Mouse (Mus musculus) stomach, postnatal 0 days (tissue): ENCODE measurements around the gene Tgfb2. TPM values are rescaled to one million over a fixed set of nuclear protein-coding genes. Genes with fewer than 3 reads are reported as not detected.

Experiments
- ATAC-seq: fragments of 200-750 bp; cut with Nextera tagmentation; 2 replicates; pipeline ENCODE4 v1.8.0; 2017; ENCODE audit not compliant: low FRiP score, low TSS enrichment
- DNase-seq: peaks from one replicate; pipeline ENCODE4 v3.0.0-alpha.2; 2016; ENCODE audit warnings: low spot score
- H3K27ac ChIP-seq: fragments of 300-500 bp; sonication (generic); replicated peaks from 2 replicates; pipeline ENCODE4 v1.5.1; 2014; ENCODE audit warnings: mild to moderate bottlenecking, control low read depth
- H3K27me3 ChIP-seq: fragments of 300-500 bp; sonication (generic); 2 replicates; pipeline ENCODE4 v1.6.1; 2014; ENCODE audit warnings: low read length; ENCODE audit not compliant: control insufficient read depth, insufficient read depth
- H3K36me3 ChIP-seq: fragments of 300-500 bp; sonication (generic); 2 replicates; pipeline ENCODE4 v1.6.1; 2014; ENCODE audit warnings: low read length, mixed read lengths; ENCODE audit not compliant: control insufficient read depth, insufficient read depth
- H3K4me1 ChIP-seq: fragments of 300-500 bp; sonication (generic); replicated peaks from 2 replicates; pipeline ENCODE4 v1.6.1; 2014; ENCODE audit warnings: antibody characterized with exemption; ENCODE audit not compliant: control insufficient read depth, insufficient read depth
- H3K4me2 ChIP-seq: fragments of 300-500 bp; sonication (generic); replicated peaks from 2 replicates; pipeline ENCODE4 v1.6.1; 2014; ENCODE audit warnings: low read depth, mild to moderate bottlenecking, control low read depth, moderate library complexity
- H3K4me3 ChIP-seq: fragments of 300-500 bp; sonication (generic); 2 replicates; pipeline ENCODE4 v1.5.1; 2014; ENCODE audit warnings: low read depth, low read length, control low read depth
- H3K9ac ChIP-seq: fragments of 300-500 bp; sonication (generic); 2 replicates; pipeline ENCODE4 v1.6.1; 2014; ENCODE audit warnings: mild to moderate bottlenecking, low read length, control low read depth, mixed read lengths
- H3K9me3 ChIP-seq: fragments of 300-500 bp; sonication (generic); 2 replicates; pipeline ENCODE4 v1.6.1; 2016; ENCODE audit warnings: low read length; ENCODE audit not compliant: control insufficient read depth
- CTCF ChIP-seq: IDR thresholded peaks from 2 replicates; pipeline ENCODE4 v1.5.1; 2016; ENCODE audit warnings: antibody characterized with exemption, low read depth, mild to moderate bottlenecking, moderate library complexity
- EP300 ChIP-seq: optimal IDR thresholded peaks from 2 replicates; pipeline ENCODE3; 2016; ENCODE audit warnings: antibody characterized with exemption
- WGBS: fragments of 180-500 bp; shearing (Covaris S2); extraction: QIAGEN DNeasy Blood & Tissue Kit; methylation state at CpG from one replicate; pipeline ENCODE4 v1.1.7; 2014; 5-methylcytosine and 5-hydroxymethylcytosine counted together
- polyA plus RNA-seq: library from polyadenylated mRNA; unstranded; fragments of >200 nt; fragmentation: Nextera tagmentation; extraction: Ambion mirVana; gene quantifications from 2 replicates; pipeline ENCODE4 v1.2.1, GENCODE M21; 2015

Tgfb2 gene
- polyA plus RNA-seq, 1 experiment from 2014 or later = 10.3 TPM

DNA sequence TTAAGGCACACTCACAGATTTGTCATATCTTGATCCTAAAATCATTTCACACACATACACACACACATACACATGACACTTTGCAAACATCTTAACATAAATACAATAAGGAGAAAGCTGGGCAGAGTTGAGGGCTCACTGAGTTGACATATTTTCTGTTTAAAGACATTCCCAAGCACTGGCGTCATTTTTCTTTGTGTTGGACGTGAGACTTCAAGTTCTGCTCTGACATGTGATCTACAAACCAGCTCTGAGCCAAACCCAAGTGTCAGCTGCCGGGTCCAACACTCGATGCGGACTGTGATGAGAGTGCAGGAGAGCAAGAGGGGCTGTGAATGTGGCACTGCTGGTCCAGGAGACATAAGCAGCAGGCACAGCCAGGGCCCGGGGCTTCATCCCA, 123.7 kb downstream of the Tgfb2 start:
- Histone ChIP-seq H3K4me1 (no peaks in the 10 kb centered on the region; the same call in 1 of the 2 replicates), H3K9ac (no peak overlapping the region), H3K36me3 (no peaks in the 10 kb centered on the region), H3K27me3 (no peaks in the 10 kb centered on the region), H3K27ac (no peak overlapping the region), H3K4me3 (no peak overlapping the region), H3K4me2 (no peak overlapping the region), H3K9me3 (no peaks in the 10 kb centered on the region)
- DNase-seq (no peak), ATAC-seq (no peak)
- TF ChIP-seq EP300 = no peak
- TF ChIP-seq CTCF = no peak
- WGBS = 41% methylated on average over 6 of the region's 6 CpGs

DNA sequence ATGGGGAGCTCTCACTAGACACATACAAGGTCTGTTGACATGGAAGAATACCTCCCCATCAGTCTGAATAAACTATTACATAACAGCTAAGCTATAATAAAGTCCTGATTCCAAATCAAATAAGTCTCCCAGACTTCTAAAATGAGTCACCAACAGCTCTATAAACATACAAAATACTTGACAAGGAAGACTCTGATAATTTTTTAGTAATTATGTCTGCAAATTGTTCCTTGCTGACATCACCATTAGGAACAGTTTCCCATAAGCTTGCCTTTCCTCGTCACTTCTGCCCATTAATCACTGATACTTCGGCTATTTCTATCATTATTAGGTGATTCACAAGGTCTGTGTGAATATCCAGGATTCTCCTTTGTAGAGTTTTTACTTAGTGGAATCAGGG, 124.1 kb downstream of the Tgfb2 start:
- Histone ChIP-seq H3K9me3 (no peaks in the 10 kb centered on the region), H3K36me3 (no peaks in the 10 kb centered on the region), H3K9ac (no peak overlapping the region), H3K4me3 (no peak overlapping the region), H3K27ac (no peak overlapping the region), H3K4me1 (no peaks in the 10 kb centered on the region; the same call in 1 of the 2 replicates), H3K4me2 (no peak overlapping the region), H3K27me3 (no peaks in the 10 kb centered on the region)
- ATAC-seq (no peak), DNase-seq (no peak)
- TF ChIP-seq CTCF = no peak
- TF ChIP-seq EP300 = no peak
- 39% methylated on average over 2 of the region's 2 CpGs for WGBS

DNA sequence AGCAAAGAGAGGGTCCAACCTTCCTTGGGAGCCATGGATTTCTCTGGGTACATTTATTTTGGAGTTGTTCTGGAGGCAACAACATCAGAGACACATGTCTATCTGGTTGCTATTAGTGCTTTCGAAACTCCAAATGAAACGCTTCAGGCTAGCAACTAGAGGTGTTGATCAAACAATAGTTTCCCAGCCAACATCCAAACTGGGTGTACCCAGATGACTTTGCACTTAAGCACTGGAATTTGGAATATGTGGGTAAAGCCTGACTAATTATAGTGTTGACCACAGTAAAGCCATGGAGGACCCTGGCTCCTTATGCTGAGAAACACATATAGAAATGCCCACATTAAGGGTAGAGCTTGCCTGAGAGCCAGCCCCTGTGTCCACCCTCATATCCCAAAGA, 124.7 kb downstream of the Tgfb2 start:
- no peaks in the 10 kb centered on the region for H3K27me3 ChIP-seq
- no peak for ATAC-seq
- no peak overlapping the region for H3K27ac ChIP-seq
- no peaks in the 10 kb centered on the region for H3K9me3 ChIP-seq
- TF ChIP-seq EP300 (no peak), CTCF (no peak)
- 63% methylated on average over 2 of the region's 2 CpGs for WGBS
- no peak for DNase-seq
- no peak overlapping the region for H3K9ac ChIP-seq
- H3K4me2 ChIP-seq = no peak overlapping the region
- H3K36me3 ChIP-seq = no peaks in the 10 kb centered on the region
- no peaks in the 10 kb centered on the region; the same call in 1 of the 2 replicates for H3K4me1 ChIP-seq
- H3K4me3 ChIP-seq = no peak overlapping the region

DNA sequence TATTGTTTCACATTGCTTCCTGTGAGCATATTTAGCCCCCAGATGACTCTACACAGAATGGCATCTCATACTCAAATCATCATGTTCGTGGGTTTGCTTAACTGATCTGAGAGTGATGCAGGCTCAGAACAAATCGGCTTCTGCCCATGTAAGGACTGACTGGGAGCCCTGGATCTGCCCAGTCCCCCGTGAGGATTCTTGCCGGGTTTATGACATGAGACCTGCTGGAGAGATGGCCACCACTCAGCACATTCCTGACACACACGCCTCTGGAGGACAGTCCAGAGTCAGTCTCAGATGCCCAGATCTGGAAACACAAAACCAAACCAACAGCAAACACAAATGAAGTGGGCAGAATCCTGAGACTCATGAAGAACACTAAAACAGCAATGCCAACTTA, 128.5 kb downstream of the Tgfb2 start:
- DNase-seq (no peak), ATAC-seq (no peak)
- H3K4me1 ChIP-seq = no peaks in the 10 kb centered on the region; the same call in 1 of the 2 replicates
- no peak overlapping the region for H3K4me2 ChIP-seq
- no peak overlapping the region for H3K27ac ChIP-seq
- no peaks in the 10 kb centered on the region for H3K36me3 ChIP-seq
- H3K9me3 ChIP-seq = no peaks in the 10 kb centered on the region
- no peak for TF ChIP-seq CTCF
- TF ChIP-seq EP300 = no peak
- no peaks in the 10 kb centered on the region for H3K27me3 ChIP-seq
- 69% methylated on average over 5 of the region's 5 CpGs for WGBS
- H3K4me3 ChIP-seq = no peak overlapping the region
- H3K9ac ChIP-seq = no peak overlapping the region

DNA sequence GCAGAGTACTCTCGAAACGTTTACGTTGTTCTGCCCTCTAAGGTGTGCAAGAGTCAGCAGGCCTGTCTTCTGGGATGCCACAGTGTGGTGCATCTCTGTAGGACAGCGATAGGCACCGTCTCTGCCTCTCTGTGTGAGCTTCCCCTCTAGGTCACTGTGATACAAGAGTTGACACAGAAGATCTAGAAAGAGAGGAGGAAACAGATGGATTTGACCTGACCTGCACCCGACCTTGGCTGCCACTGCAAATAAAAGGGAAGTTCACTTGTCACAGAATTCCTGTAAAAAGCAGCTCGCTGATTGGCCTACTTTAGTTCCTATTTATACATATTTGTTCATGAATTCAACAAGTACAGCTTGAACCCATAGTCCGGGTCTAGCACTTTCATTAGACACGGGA, 130.2 kb downstream of the Tgfb2 start:
- no peak for ATAC-seq
- Histone ChIP-seq H3K4me3 (no peak overlapping the region), H3K9me3 (no peaks in the 10 kb centered on the region), H3K36me3 (no peaks in the 10 kb centered on the region), H3K4me2 (no peak overlapping the region), H3K9ac (no peak overlapping the region), H3K27ac (no peak overlapping the region), H3K4me1 (no peaks in the 10 kb centered on the region), H3K27me3 (no peaks in the 10 kb centered on the region)
- DNase-seq = no peak
- TF ChIP-seq EP300 = no peak
- TF ChIP-seq CTCF = no peak
- WGBS = 58% methylated on average over 9 of the region's 9 CpGs

DNA sequence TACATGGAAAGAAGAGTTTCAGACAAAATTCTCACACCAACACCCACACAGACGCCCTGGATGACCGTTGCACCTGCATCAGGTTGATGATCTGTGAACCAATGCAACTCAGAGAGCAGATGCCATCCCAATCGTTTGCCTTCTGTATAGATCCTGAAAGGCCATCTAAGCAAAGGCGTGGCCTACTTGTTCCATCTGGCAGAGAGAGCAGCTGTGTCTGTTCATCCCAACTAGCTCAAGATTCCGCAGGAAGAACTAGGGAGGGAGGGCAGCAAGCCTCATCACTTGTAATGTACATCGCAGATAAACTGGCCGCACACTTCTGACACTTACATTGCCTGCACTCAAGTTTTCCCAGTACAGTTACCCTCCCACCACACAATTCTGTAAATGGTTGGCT, 130.7 kb downstream of the Tgfb2 start:
- Histone ChIP-seq H3K9me3 (no peaks in the 10 kb centered on the region), H3K4me1 (no peaks in the 10 kb centered on the region), H3K4me3 (no peak overlapping the region), H3K4me2 (no peak overlapping the region), H3K27ac (no peak overlapping the region), H3K36me3 (no peaks in the 10 kb centered on the region), H3K27me3 (no peaks in the 10 kb centered on the region), H3K9ac (no peak overlapping the region)
- TF ChIP-seq EP300 = no peak
- TF ChIP-seq CTCF = no peak
- DNase-seq (no peak), ATAC-seq (no peak)
- WGBS = 78% methylated on average over 7 of the region's 7 CpGs

Other genes with a start within 250 kb of the Tgfb2 start
- 32.3 and 33.1 TPM in 2 replicates for gene Rrp15, start 43.4 kb upstream of the Tgfb2 start, polyA plus RNA-seq